Mouse (Mus musculus): ENCODE data around the gene Tdpoz4.
"Not testable (repeated sequence)": the region's sequence is repeated elsewhere in the genome, so short reads cannot be mapped to it uniquely, and the experiment has no call there.

DNA sequence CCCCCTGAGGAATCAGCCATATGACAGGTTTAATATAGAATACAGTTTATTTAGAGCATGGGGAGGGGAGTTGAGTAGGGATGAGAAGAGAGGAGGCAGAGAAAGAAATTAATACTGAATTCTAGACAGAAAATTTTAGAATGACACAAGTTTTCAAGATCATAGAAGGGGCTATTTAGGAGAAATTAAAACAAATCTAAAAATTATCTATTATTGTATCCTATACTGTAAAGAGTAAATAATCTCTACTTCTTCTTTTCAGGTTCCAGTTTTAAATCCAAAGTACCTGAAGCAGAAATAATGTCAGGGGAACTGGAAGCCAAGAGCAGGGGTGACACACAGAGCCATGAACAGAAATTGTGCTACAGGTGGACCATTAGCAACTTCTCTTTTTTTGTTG is at the start of gene Tdpoz4:
- TF ChIP-seq CTCF, EP300 (IDR thresholded peaks at IDR 0.05; ENCODE audit: low read depth): not testable (repeated sequence)

All from liver, embryonic 14.5 days (tissue).